Mouse (Mus musculus) forebrain, postnatal 0 days (tissue): ENCODE results near the gene Lrrc20. TPM values are rescaled to one million over a fixed set of nuclear protein-coding genes. Genes with fewer than 3 reads are reported as not detected.

Experiments
- ATAC-seq: fragments of 200-750 bp; cut with Nextera tagmentation; 2 replicates; pipeline ENCODE4 v1.8.0; 2017; ENCODE audit warnings: mild to moderate bottlenecking, moderate library complexity
- DNase-seq: peaks from one replicate; pipeline ENCODE4 v3.0.0-alpha.2; 2015
- H3K27ac ChIP-seq: fragments of 300-500 bp; sonication (generic); 2 replicates; pipeline ENCODE4 v1.5.1; 2014; ENCODE audit warnings: low read depth, mild to moderate bottlenecking, antibody characterized with exemption, low read length, moderate library complexity, mixed read lengths
- H3K27me3 ChIP-seq: fragments of 300-500 bp; sonication (generic); 2 replicates; pipeline ENCODE4 v1.6.1; 2014; ENCODE audit warnings: mild to moderate bottlenecking, low read length, mixed read lengths; ENCODE audit not compliant: insufficient read depth
- H3K36me3 ChIP-seq: fragments of 300-500 bp; sonication (generic); 2 replicates; pipeline ENCODE4 v1.6.1; 2014; ENCODE audit warnings: mild to moderate bottlenecking, moderate library complexity; ENCODE audit not compliant: insufficient read depth
- H3K4me1 ChIP-seq: fragments of 300-500 bp; sonication (generic); 2 replicates; pipeline ENCODE4 v1.6.1; 2014; ENCODE audit warnings: antibody characterized with exemption; ENCODE audit not compliant: insufficient read depth
- H3K4me2 ChIP-seq: fragments of 300-500 bp; sonication (generic); 2 replicates; pipeline ENCODE4 v1.6.1; 2014; ENCODE audit warnings: low read depth, mild to moderate bottlenecking, moderate library complexity
- H3K4me3 ChIP-seq: fragments of 300-500 bp; sonication (generic); 2 replicates; pipeline ENCODE4 v1.5.1; 2014; ENCODE audit warnings: low read depth, low read length, mixed read lengths
- H3K9ac ChIP-seq: fragments of 300-500 bp; sonication (generic); 2 replicates; pipeline ENCODE4 v1.6.1; 2014; ENCODE audit warnings: mild to moderate bottlenecking
- H3K9me3 ChIP-seq: fragments of 300-500 bp; sonication (generic); 2 replicates; pipeline ENCODE4 v1.6.1; 2016; ENCODE audit warnings: low read length
- CTCF ChIP-seq: sonication (generic); IDR thresholded peaks from 2 replicates; pipeline ENCODE4 v1.5.1; 2016; ENCODE audit warnings: antibody characterized with exemption, control low read depth, low read depth
- WGBS: fragments of 180-500 bp; shearing (Covaris S2); extraction: QIAGEN DNeasy Blood & Tissue Kit; methylation state at CpG from one replicate; pipeline ENCODE4 v1.1.7; 2014; 5-methylcytosine and 5-hydroxymethylcytosine counted together
- polyA plus RNA-seq: library from polyadenylated mRNA; unstranded; fragments of >200 nt; fragmentation: Nextera tagmentation; extraction: Ambion mirVana; gene quantifications from 2 replicates; pipeline ENCODE4 v1.2.1, GENCODE M21; 2015
- total RNA-seq: library from RNA; depleted of rRNA; stranded (reverse); fragments of >200 nt; gene quantifications from 2 replicates; pipeline ENCODE4 v1.2.3, GENCODE M21; 2014

Lrrc20 gene
- total and polyA plus RNA-seq, 2 experiments from 2014 or later: 15.9 to 19.5 TPM

DNA sequence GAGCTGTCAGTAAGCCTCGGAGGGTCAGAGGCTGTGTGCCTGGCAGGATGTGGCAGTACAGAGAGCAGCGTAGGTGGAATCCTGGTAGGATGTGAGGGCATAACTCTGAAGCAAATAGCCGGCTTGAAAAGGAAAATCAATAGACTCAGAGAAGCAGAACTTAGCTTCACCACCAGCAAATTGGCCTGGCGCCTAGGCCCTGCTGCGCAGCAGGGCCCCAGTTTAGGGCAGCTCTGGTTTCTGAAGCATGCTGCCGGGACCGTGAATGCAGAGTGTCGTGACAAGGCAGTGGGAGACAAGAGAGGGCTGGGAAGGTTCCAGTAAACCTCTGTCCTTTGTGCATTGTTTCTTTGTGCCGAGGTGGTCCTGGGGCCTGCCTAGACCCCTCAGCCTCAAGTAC is 20.6 kb downstream of the Lrrc20 start:
- no peak for TF ChIP-seq CTCF
- 32% methylated on average over 9 of the region's 9 CpGs for WGBS
- no peak overlapping the region for H3K9ac ChIP-seq
- no peak overlapping the region for H3K27ac ChIP-seq
- H3K4me1 ChIP-seq: 0 out of 2 replicates have a peak, but pooled peaks cover 5% of the 10 kb centered on the region
- no peaks in the 10 kb centered on the region for H3K36me3 ChIP-seq
- no peak for DNase-seq
- H3K4me3 ChIP-seq: no peak overlapping the region
- H3K4me2 ChIP-seq: no peak overlapping the region
- H3K27me3 ChIP-seq: no peaks in the 10 kb centered on the region
- ATAC-seq: no peak
- no peaks in the 10 kb centered on the region for H3K9me3 ChIP-seq

DNA sequence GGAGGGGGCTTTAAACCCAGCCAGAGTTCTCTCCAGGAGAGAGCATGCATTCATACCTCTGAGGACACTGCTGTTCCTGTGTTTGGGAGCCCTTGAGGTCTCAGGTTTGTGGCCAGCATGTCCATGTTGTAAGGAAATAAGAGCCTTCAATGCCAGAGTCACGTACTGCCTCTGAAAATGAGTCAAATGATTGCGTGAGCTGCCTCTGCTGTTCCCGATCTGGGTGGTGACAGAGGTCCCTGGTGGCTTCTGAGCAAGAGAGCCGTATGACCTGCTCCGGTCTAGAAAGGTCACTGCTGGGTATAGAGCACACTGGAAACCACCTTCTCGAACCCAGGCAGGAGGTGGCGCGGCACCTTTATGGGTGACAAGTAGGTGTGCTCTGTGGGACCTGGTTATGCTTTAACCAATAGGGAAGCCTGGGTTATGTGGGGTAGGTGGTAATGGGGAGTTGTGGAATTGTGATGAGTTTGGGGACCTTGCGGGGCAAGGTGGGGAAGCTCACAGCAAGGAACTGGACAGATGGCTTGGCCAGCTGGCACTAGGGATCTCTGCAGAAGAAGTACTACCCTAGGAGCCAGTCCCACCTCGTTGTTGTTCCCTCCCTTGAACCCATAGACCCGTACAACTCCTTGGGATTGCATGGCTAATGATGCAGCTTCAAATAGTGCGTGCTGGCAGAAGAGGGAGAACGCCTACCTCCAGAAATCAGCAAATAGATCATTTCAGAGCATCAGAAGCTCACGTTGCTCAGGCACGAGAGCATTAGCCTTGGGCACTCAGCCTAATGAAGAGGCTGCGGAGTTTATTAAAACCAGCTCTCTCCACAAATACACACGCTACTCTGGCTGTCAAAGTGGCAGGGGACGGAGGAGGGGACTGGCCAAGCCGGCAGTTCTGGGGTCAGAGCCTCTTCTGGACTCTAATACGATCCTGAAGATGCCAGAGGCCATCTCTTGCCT is 24.2 kb downstream of the Lrrc20 start:
- TF ChIP-seq CTCF: no peak
- 78% methylated on average over 20 of the region's 20 CpGs for WGBS
- Histone ChIP-seq H3K27ac (no peak overlapping the region), H3K9me3 (no peaks in the 10 kb centered on the region), H3K4me2 (no peak overlapping the region), H3K36me3 (no peaks in the 10 kb centered on the region), H3K27me3 (no peaks in the 10 kb centered on the region), H3K4me3 (no peak overlapping the region), H3K9ac (no peak overlapping the region), H3K4me1 (0 out of 2 replicates have a peak, but pooled peaks cover 5% of the 10 kb centered on the region)
- DNase-seq (no peak), ATAC-seq (no peak)

DNA sequence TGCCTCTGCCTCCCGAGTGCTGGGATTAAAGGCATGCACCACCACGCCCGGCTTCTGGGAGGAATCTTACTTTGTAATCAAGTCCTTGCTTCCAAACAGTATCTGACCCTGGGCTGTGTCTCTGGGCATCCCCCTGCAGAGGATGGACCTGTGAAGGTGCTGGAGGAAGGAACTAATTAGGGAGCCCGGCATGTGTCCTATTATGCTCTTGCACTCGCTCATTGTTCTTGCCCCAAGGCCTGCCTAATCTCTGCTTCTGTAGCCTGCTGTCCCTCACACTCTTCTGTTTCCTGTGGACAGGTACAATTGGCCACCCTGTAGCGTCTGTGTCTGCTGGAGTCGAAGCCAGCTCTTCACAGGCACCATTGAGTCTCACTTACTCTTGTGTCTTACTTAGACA is 25.2 kb downstream of the Lrrc20 start:
- H3K27ac ChIP-seq: no peak overlapping the region
- TF ChIP-seq CTCF: no peak
- 0 out of 2 replicates have a peak, but pooled peaks cover 5% of the 10 kb centered on the region for H3K4me1 ChIP-seq
- no peaks in the 10 kb centered on the region for H3K9me3 ChIP-seq
- H3K4me2 ChIP-seq: no peak overlapping the region
- no peak for ATAC-seq
- H3K4me3 ChIP-seq: no peak overlapping the region
- 49% methylated on average over 7 of the region's 7 CpGs for WGBS
- DNase-seq: no peak
- no peaks in the 10 kb centered on the region for H3K36me3 ChIP-seq
- no peaks in the 10 kb centered on the region for H3K27me3 ChIP-seq
- no peak overlapping the region for H3K9ac ChIP-seq

DNA sequence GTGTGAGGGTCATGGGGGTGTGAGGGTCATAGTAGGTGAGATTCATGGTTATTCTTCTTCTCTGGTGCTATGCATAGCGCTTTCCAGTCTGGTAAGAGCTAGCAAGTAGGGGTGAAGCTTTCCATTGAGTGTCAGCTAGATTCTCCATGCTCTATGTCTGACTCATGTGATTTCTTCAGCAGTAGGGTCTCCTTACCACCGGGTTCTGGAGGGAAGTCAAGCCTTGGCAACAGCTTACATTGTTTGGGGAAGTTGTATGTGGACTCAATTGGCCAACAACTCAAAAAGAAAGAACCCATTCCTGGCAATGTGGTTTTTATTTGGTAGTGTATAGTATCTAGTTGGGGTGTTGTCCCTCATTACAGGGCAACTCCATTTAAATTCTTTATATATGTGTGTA is 28.5 kb downstream of the Lrrc20 start:
- ATAC-seq: no peak
- Histone ChIP-seq H3K4me1 (no peaks in the 10 kb centered on the region), H3K36me3 (no peaks in the 10 kb centered on the region), H3K9me3 (no peaks in the 10 kb centered on the region), H3K4me2 (no peak overlapping the region), H3K9ac (no peak overlapping the region), H3K27me3 (no peaks in the 10 kb centered on the region), H3K27ac (no peak overlapping the region), H3K4me3 (no peak overlapping the region)
- DNase-seq: no peak
- no peak for TF ChIP-seq CTCF
- 93% methylated on average over 2 of the region's 2 CpGs for WGBS

DNA sequence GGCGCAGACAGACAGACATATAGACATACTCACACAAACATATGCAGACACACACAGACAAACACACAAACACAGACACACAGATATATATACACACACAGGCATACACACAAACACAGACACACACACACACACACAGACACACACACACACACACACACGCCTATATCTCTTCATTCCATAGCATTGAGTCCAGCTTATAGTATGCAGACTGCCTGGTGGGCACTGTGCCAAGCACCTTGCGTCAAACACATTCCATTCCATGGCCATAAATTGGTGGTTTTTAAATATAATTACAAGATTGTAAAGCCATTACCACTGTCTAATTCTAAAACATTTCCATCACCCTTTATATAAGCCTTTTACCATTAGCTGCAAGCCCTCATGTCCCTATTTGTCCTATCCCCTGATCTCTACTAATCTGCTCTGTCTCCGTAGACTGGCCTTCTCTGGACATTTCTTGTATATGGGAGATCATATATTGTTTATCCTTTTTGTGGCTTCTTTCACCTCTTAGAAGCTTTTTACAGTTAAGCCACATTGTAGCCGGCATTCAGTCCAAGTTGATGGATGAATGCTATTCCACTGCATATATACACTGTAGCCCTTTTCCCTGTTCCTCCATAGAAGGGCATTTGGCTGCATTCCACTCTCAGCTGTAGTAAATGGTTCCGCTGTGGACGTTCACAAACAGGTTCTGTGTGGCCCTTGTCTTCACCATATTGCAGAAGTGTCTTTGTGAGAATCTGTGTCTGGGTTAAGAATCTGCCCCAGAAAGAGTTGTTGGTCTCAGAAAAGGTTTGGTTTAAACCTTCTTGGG is 31.0 kb downstream of the Lrrc20 start:
- Histone ChIP-seq H3K27me3 (no peaks in the 10 kb centered on the region), H3K36me3 (no peaks in the 10 kb centered on the region), H3K27ac (no peak overlapping the region), H3K9me3 (no peaks in the 10 kb centered on the region), H3K4me3 (no peak overlapping the region), H3K9ac (no peak overlapping the region), H3K4me1 (no peaks in the 10 kb centered on the region), H3K4me2 (no peak overlapping the region)
- no peak for ATAC-seq
- no peak for DNase-seq
- WGBS: 63% methylated on average over 7 of the region's 7 CpGs
- no peak for TF ChIP-seq CTCF

DNA sequence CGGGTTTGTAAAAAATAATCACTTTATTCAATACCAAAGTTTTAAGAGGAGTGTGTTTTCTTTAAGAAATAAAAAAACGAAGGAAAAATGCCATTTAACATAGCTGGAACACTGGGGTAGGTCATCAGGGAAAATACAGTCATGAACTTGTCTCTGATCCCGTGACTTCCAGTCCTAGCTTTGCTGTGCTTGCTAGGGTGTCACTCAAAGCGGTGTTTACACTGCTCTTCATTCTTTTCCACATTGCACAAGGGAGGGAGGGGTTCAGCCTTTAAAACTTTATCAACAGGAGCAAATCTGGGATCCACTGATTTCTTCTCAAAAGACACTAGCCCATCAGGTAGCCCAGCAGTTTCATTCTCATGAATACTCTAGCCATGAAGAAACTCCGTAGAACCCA is 34.3 kb downstream of the Lrrc20 start:
- Histone ChIP-seq H3K4me2 (no peak overlapping the region), H3K4me1 (no peaks in the 10 kb centered on the region), H3K4me3 (no peak overlapping the region), H3K27me3 (no peaks in the 10 kb centered on the region), H3K9me3 (no peaks in the 10 kb centered on the region), H3K27ac (no peak overlapping the region), H3K36me3 (no peaks in the 10 kb centered on the region), H3K9ac (no peak overlapping the region)
- TF ChIP-seq CTCF: no peak
- no peak for ATAC-seq
- DNase-seq: no peak
- WGBS: 83% methylated on average over 5 of the region's 5 CpGs

DNA sequence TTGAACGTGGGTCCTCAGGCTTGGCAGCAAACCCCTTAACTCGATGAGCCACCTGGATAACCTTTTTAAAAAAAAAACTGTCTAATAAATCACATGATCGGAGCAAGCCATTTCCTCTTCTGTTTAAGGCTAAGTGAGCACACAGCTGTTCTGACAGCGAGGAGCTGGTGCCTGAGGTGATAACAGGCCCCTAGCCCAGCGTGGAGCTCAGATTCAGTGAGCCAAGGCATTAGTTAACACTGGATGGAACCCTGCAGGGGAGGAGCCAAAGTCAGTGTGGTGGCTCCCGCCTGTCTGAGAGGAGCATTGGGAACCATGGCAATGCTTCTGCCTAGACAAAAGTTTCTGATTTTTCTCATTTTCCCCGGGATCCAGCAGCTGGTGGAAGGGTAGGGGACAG is 35.2 kb downstream of the Lrrc20 start:
- ATAC-seq (peak; percentile 78), DNase-seq (no peak)
- Histone ChIP-seq H3K4me1 (no peaks in the 10 kb centered on the region), H3K9ac (no peak overlapping the region), H3K4me2 (no peak overlapping the region), H3K27me3 (no peaks in the 10 kb centered on the region), H3K27ac (no peak overlapping the region), H3K4me3 (no peak overlapping the region), H3K9me3 (no peaks in the 10 kb centered on the region), H3K36me3 (no peaks in the 10 kb centered on the region)
- WGBS: 38% methylated on average over 7 of the region's 7 CpGs
- no peak for TF ChIP-seq CTCF
